Mouse (Mus musculus): ENCODE data around the gene Nrarp.

The Nrarp gene

GRCm38 (mm10) chr2:25195211-25196156 is 14.9 kb downstream of the Nrarp start:
- in situ Hi-C loops (cut with MboI, MseI): no loop called here

- in situ Hi-C loops (cut with MboI, MseI): no loop called here
These were observed 15.8 kb downstream of the Nrarp start, which contains the start of gene Tor4a for GRCm38 (mm10) chr2:25196172-25196954. TSS of gene Tor4a (minus strand) at chr2:25196886.

GRCm38 (mm10) chr2:25197191-25197590 is 16.6 kb downstream of the Nrarp start:
- in situ Hi-C loops (cut with MboI, MseI): no loop called here

GRCm38 (mm10) chr2:25197946-25198345 is 17.4 kb downstream of the Nrarp start:
- in situ Hi-C loops (cut with MboI, MseI): no loop called here

GRCm38 (mm10) chr2:25200631-25201030 is 20.1 kb downstream of the Nrarp start:
- in situ Hi-C loops (cut with MboI, MseI): loop anchor here in 1 of 2 experiments (25.0 kb wide), 1 partner anchor 1712 kb away; the partner anchor contains the start of genes Med22, Rpl7a, Surf1 and Surf2

DNA sequence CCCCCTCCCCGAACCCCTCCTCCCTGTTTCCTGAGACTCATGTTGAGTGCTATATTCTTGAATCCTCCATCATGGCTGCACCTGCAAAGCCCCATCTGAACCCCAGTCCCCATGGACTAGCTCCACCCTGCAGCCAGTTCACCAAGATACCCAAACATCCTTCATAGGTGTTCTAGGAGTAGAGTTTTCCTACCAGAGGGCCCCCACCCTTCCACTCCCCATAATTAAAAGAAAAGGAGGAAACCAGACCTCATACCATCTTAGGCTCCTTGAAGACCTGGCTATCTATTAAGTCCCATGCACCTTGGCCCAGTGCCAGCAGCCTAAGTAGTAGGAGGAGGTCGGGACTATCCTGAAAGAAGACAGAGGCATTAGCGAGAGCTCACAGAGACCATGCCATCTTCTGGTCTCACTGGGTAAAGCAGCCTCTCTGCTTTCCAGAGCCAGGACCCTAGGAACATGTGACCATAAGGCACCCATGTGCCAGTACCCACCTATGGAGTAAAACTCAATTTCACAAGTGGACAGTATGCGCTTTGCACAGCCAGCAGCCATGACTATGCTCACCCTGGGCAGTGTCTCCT is 23.2 kb downstream of the Nrarp start:
- in situ Hi-C loops (cut with MboI, MseI): loop anchor here in 1 of 2 experiments (25.0 kb wide), 1 partner anchor 1709 kb away; the partner anchor contains the start of genes Med22, Rpl7a, Surf1 and Surf2

DNA sequence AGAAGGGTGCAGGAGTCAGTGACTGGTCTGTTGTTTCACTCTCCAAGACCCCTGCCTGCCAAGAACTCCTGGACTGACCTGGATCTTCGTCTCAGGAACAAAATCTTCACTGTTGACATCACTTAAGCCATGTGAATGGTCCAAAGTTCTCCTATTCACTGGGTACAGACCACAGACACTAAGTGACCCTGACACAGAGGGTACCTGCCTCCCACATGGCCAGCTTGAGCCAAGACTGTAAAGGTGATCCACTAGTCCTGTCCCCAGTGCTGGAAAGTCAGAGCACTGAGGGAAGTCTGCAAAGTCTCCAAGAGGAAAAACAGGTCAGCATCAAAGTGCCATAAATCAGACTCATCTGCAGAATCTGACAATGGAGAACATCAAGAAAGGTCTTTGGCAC is 27.0 kb downstream of the Nrarp start:
- in situ Hi-C loops (cut with MboI, MseI): loop anchor here in 1 of 2 experiments (25.0 kb wide), 1 partner anchor 1705 kb away; the partner anchor contains the start of genes Med22, Rpl7a, Surf1 and Surf2

- in situ Hi-C loops (cut with MboI, MseI): loop anchor here in 1 of 2 experiments (25.0 kb wide), 1 partner anchor 1702 kb away; the partner anchor contains the start of genes Med22, Rpl7a, Surf1 and Surf2
These were observed 30.1 kb downstream of the Nrarp start for GRCm38 (mm10) chr2:25210686-25211085.

DNA sequence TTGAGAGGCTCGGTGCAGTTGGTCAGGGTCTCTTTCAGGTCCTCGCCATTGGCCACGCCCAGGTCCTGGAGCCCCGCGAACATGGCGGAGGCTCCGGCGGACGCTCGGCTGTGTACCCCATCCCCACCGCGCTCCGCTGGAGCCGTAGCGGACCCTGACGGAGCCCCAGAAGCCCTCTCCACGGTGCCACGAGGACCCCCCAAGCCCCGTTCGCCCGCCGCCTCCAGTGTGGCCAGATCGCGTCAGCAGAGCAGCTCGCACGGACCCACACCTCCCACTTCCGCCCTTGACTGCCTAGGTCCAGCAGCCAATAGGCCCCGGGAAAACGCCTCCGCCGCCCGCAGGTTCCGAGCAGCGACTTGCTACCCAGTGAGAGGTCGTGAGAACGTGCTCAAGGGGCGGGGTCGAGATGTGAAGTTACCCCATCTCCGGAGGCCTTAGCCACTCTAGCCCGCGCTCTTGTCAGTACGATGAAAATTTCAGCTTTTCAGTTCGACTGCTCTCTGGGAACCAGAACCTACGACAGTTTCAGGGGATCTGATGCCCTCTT is 30.6 kb downstream of the Nrarp start, which contains the start of gene Nelfb:
TSS of gene Nelfb (minus strand) at position 369 of the 550 bp plus-strand sequence.
- in situ Hi-C loops (cut with MboI, MseI): loop anchor here in 1 of 2 experiments (25.0 kb wide), 1 partner anchor 1701 kb away; the partner anchor contains the start of genes Med22, Rpl7a, Surf1 and Surf2

DNA sequence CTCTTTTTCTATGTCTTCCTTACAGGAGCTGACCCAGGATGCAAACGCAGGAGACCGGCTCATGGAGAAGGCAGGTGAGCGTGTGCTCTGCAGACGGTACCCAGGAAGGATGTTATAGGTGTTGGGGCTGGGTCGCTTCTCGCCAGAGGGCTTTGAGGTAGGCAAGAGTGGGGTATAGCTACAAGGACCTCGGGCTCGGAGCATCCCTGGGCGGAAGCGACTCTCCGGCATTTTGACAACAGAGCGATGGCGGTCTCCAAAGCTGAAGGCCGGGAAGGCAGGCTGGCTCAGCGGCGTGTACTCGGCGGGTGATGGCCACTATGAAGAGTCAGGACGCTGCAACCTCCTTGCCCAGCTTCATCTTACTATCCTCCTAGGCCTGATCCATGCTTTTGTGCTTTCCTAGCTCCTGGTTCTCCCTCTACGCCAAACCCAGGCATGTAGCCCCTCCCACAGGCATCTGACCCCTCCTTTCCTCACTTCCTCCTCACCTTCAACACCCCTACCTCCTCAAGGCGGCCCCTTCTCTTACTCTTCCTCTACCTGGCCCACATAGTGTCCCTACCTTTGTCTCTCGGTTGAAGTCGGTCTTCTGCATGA is 32.8 kb downstream of the Nrarp start:
- in situ Hi-C loops (cut with MboI, MseI): loop anchor here in 1 of 2 experiments (25.0 kb wide), 1 partner anchor 1699 kb away; the partner anchor contains the start of genes Med22, Rpl7a, Surf1 and Surf2

DNA sequence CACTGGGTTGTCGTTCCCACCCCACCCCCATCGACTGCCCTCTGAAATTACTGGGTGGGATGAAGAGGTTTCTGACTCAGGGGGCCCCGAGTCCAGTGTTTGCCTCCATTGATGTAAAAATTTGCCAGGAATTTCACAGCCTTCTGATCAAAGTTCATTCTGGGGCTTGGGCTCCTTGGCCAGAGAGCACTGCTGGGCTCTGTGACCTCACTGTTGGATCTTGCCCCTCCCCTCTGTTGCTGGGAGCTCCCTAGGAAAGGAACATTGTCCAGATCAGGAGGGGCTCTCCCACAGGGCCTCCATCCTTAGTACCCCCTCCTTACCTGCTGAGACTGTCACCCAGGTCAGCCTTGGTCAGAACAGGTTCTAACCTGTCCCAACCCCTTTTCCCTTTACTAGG is 33.9 kb downstream of the Nrarp start, which contains the start of gene Stpg3:
TSS of gene Stpg3 (minus strand) at position 194 of the 400 bp plus-strand sequence.
- in situ Hi-C loops (cut with MboI, MseI): loop anchor here in 1 of 2 experiments (25.0 kb wide), 1 partner anchor 1698 kb away; the partner anchor contains the start of genes Med22, Rpl7a, Surf1 and Surf2

- in situ Hi-C loops (cut with MboI, MseI): loop anchor here in 1 of 2 experiments (25.0 kb wide), 1 partner anchor 1695 kb away; the partner anchor contains the start of genes Med22, Rpl7a, Surf1 and Surf2
These were observed 37.1 kb downstream of the Nrarp start for GRCm38 (mm10) chr2:25217666-25218065.

DNA sequence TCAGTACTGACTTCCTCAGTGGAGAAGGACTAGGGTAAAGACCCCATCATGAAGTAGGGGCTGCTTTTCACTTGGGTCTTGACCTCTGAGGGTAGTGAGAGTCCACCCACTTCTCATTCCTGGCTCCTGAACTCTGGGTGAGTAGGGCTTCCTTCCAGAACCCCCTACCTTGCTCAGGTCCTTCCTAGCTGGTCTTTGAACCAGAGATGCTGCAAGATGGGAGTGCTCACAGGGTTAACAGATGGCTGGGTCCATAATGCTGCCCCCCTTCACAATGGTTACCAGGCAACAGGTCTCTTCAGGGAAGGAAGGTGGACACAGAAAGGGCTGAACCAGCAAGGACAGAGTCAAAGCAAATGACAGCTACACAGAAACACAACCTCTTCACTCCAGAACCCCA is 37.9 kb downstream of the Nrarp start, which contains the start of gene Fam166a:
TSS of gene Fam166a (plus strand) at position 301 of the 400 bp plus-strand sequence.
- in situ Hi-C loops (cut with MboI, MseI): loop anchor here in 1 of 2 experiments (25.0 kb wide), 1 partner anchor 1694 kb away; the partner anchor contains the start of genes Med22, Rpl7a, Surf1 and Surf2

DNA sequence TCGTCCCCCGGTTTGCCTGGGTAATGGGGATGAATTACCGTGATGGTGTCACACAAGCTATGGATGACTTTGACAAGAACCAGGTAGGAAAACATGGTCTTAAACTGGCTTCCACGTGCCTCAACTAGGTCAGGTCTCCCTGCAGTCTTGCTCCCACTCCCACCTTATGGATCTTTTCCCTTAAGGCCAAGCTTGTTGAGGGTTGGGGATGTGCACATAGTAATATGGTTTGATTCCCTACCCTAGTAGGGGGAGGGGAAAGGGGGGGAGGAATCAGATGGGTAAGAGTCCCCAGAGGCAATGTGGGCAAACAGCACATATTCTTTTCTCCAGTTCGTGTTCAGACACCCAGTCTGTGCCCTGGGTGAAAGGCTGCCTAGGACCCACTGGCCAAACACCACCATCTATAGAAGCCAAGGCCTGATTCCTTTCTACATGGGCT is 40.8 kb downstream of the Nrarp start:
- in situ Hi-C loops (cut with MboI, MseI): loop anchor here in 1 of 2 experiments (5.0 to 25.0 kb wide), 2 partner anchors 36 to 1691 kb away; partner anchors contain the start of genes Med22, Rpl7a, Surf1 and Surf2

GRCm38 (mm10) chr2:25223681-25224491 is 43.3 kb downstream of the Nrarp start:
- in situ Hi-C loops (cut with MboI, MseI): loop anchor here in 1 of 2 experiments (5.0 to 25.0 kb wide), 2 partner anchors 33 to 1688 kb away; partner anchors contain the start of genes Med22, Rpl7a, Surf1 and Surf2

DNA sequence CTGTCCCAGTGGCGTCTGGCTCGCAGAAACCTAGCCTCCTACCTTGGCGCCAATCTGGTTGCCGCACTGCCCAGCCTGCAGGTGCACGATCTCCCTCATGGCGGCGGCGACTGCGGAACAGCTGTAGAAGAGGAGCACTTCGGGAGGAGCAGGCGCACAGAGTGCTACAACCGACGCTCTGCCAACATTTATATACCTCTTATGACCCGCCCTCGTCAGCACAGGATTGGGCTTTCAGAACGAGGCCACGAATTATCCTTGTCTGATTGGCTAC is 43.9 kb downstream of the Nrarp start, which contains the start of gene Tubb4b:
TSS of gene Tubb4b (minus strand) at position 211 of the 274 bp plus-strand sequence.
- in situ Hi-C loops (cut with MboI, MseI): loop anchor here in 1 of 2 experiments (5.0 to 25.0 kb wide), 2 partner anchors 33 to 1688 kb away; partner anchors contain the start of genes Med22, Rpl7a, Surf1 and Surf2

GRCm38 (mm10) chr2:25224766-25225752 is 44.5 kb downstream of the Nrarp start:
- in situ Hi-C loops (cut with MboI, MseI): loop anchor here in 1 of 2 experiments (5.0 to 25.0 kb wide), 2 partner anchors 32 to 1687 kb away; partner anchors contain the start of genes Med22, Rpl7a, Surf1 and Surf2
